Mouse (Mus musculus) gastrocnemius, postnatal 36 days (tissue): ENCODE measurements around the gene Sdk2. TPM values are rescaled to one million over a fixed set of nuclear protein-coding genes. Genes with fewer than 3 reads are reported as not detected.
A peak's percentile ranks its signal among the peaks of the same experiment; 100 is the strongest.

Source experiments
- DNase-seq, 2 experiments: peaks; one replicate each; pipeline ENCODE4 v3.0.0; 2022
- intact Hi-C: fragments of 180-260 bp; cut with DNase I; formaldehyde crosslinking; loops from one replicate; pipeline ENCODE4 v1.15.1; 2025
- total RNA-seq, 2 experiments: library from RNA; stranded (reverse); gene quantifications; 2 replicates each; pipeline ENCODE4 v1.2.3; 2021

The Sdk2 gene
- total RNA-seq, 2 experiments from 2014 or later = 0.54 to 0.59 TPM

DNA sequence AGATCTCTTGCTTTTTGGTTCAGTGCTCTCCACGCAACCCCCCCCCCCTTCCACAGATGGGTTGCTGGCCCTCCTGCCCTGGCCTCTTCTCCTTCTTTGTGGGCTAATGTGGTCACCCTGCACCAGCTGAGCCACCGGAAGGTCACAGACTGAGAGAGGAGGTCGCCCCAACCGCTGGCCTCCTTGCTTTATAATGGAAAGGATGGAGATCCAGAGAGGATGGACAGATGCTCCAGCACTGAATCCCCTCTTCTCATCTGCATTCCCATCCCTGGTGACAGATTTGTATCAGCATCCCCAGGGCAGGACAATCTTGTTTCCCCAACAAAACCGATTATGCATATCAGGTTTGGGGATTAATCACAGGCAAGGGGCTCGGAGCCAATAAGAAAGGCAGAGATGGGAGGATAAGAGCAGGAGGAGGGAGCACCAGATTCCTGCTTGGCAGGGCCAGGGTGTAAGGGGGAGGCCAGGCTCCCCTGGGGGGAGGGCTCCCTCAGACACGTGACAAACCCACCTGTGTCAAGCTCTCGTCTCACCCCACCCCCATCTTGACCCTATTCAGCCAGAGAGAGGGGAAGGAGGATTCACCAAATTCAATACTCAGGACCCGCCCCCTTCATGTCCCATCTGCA, 124.6 kb downstream of the Sdk2 start:
- no peak for DNase-seq
- intact Hi-C loops = no loop called here

DNA sequence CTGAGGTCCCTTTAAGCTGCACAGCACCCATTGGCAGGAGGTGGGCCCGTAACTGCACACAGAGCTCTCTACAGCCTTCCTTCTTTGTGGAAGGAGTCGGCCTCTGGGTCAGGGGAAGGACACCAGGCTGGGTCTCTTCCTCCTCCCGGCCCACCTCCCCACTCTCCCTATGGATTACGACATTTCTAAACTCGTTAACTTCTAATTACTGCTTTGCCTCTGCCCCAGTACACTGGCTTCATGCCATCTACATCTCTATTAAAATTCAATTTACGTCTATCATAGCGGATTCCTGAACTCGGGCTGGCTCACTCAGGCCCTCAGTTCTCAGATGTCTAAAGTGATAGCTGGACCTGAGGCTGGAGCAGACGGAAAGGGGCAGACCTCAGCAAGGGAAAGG, 133.2 kb downstream of the Sdk2 start:
- no peak for DNase-seq
- intact Hi-C loops = no loop called here

DNA sequence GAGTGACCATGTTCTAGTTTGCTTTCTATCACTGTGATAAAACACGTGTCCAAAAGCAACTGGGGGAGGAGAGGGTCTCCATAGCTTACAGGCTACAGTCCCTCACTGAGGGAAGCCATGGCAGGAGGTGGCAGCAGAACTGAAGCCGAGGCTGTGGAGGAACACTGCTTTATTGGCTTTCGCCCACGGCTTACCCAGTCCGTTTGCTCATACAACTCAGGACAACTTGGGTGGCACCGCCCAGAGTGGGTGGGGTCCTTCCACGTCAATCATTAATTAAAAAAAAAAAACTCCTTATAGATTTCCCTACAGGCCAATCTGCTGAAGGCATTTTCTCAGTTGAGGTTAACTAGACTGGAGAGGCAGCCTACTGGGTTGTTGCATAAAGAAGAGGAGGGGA, 133.9 kb downstream of the Sdk2 start:
- DNase-seq = no peak
- intact Hi-C loops = no loop called here

DNA sequence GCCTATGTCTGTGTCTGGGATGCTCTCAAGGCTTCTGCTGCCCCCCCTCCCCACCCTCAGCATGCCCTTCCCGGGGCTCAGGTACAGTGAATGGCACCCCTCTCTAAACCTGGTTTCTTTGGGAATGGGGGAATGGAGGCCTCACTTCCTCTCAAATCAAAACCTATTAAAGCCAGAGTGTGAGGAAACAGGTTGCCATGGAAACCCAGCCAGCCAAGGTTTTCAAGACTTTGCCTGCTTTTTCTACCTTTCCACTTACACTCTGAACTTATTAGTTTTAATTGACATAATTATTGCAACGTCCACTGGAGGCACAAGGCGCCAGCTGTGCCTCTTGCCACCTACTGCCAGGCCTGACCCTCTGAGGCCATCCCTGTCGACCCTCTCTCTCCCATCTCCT, 135.1 kb downstream of the Sdk2 start:
- no peak for DNase-seq
- intact Hi-C loops = no loop called here

DNA sequence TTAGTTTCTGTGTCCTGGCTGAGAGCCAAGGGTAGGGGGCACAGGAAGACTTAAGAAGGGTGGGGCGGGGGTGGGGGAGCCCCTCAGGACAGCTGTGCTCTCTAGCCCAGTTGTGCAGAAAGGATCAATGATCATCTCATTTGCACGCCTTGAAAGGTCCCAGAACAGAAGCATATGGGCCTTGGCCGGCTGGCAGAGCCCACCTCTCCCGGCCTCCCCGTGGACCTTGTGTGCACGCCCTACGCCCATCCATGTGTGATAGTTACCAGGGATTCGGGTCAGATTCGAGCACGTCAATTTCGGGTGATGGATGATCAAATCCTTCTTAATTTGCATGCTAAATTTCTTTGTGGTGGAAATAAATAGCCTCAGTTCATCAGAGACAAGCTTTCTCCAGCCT, 136.7 kb downstream of the Sdk2 start:
- intact Hi-C loops = no loop called here
- no peak for DNase-seq

DNA sequence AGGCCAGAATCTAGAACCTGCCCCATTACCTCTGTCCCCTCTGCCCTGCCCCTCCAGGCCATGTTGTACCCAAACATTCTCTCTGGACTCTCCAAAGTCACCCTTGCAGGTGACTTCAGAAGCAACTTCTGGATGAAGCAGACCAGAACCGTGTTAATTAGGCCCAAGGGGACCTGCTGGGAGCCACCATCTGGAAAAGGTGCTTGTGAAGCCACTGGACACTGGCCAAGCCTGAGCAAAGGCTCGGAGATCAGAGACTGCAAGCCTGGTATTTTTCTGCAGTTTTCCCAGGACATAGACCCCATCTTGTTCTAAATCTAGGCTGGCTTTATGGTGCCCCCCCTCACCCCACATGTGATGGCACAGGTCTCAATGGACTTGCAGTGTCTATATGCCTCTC, 138.0 kb downstream of the Sdk2 start:
- DNase-seq = no peak
- intact Hi-C loops = no loop called here

DNA sequence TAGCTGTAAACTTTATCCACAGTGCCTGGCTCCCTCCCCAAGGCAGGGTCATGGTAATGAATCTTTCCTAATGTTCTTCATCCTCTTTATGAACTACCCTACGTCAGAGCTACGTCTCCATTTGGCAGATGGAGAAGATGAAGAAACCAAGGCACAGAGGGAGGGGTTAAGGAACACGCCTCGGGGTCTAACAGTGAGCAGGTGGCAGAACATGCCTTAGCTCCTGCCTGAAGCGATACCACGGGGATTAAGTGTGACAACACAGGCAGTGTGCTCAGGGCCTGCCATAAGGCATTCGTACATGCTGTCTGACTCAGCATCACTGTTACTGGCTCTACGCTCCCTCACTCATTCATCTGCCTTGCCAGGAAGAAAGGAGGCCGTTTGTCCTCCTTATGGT, 138.6 kb downstream of the Sdk2 start:
- DNase-seq = no peak
- intact Hi-C loops = no loop called here

DNA sequence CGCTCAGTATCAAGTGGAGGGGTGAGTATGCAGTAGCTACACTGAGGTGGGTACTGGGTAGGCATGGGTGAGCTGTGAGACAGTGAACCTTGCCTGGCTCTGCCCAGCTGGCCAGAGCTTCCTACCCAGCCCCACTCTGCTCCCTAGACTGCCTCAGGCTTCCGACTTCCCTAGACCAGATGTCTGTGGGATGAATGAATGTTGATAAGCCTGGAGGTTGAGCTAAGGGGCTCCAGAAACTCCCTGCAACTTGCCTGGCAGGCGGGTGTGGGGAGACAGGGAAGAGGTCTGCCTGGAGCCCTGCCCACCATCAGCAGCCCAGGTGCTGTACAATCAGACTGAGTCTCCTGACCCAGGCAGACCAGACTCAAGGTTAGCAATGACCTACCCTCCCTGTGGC, 139.0 kb downstream of the Sdk2 start:
- no peak for DNase-seq

DNA sequence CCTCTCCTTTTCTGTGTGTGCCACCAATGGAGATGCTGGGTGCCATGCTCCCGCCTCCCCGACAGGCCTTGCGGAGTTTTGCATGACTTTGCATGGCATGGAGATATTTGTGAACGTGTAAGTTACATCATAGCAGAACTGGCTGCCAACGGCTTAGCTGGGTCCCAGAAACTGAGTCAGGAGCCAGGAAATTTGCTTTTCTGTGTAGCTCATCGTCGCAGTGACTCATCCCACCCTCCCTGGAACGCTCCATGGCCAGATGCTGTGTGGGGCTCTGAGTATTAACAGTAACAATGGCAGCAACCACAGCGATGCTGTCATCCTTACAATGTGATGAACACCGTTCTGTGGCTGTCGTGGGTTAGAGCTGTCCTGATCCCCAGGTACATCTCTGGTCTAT, 139.6 kb downstream of the Sdk2 start:
- DNase-seq = peak; percentile 21 to 30
- intact Hi-C loops = no loop called here

More for the DNA sequence above, 139.0 kb downstream of the Sdk2 start:
- intact Hi-C loops = no loop called here

DNA sequence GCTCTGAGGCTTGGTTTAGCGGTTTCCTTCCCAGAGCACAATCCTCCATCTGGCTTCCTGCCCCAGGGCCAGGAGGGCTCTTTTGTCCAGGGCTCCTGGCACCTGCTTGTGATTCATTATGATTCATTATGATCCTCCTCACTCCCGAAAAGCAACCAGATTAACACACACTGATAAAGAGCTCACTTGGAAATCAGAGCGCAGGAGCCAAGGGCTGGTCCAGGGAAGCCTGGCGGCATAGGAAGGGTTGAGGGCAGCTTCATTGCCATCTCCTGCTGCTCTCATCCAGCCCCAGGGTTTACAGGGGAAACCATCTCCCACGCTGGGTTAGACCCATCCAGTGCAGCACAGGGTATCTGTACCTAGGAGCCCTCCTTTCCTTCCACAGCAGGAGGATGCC, 143.7 kb downstream of the Sdk2 start:
- DNase-seq = no peak
- intact Hi-C loops = no loop called here

DNA sequence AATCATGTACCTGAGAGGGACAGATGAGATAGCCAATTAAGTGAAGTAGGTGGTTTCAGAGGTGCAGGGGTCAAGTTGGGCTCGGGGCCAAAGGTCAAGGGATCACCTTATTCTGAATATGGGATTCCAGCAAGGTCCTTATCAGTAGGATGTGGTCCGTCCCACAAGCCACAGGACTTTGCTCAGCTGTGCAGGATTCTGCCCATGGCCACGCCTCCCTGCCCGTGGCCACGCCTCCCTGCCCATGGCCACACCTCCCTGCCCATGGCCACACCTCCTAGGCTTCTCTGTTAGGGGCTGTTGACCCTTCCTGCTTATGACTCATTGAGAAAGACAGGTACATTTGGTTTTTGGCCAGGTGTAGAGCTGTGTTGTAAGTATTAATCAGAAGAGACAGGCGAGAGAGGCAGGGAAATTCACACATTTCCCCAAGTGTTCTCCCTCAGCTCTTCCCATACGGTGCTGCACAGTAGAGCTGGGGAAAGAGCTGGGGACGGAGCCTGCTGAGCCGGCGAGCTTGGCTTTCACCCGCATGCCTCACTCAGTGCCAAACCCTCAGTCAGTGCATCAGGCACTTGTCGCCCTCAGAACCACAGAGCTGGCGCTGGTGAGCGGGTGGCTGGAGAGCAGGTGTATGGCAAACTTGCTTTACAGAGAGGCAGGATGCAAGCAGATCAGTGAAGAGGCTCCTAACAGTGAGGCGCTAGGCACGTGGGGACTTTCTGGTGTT, 163.6 kb downstream of the Sdk2 start:
- no peak for DNase-seq
- intact Hi-C loops = no loop called here

DNA sequence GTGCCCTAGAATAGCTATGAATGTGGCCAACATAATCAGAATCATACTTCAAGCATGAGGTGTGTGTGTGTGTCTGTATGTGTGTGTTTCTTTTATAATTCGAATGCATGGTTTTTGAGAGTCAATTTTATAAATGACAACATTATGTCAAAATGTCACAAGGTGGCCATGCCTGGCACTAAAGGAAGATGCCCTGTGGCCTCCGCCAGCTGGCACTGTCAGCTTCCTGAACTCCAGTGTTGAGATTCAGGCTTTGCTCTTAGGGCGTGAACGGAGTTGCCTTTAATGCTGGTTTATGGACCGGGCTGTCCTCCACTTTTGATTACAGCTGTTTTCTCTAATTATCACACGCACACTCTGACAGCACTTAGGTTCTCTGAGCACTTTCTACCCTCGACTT, 164.9 kb downstream of the Sdk2 start:
- intact Hi-C loops = no loop called here

DNA sequence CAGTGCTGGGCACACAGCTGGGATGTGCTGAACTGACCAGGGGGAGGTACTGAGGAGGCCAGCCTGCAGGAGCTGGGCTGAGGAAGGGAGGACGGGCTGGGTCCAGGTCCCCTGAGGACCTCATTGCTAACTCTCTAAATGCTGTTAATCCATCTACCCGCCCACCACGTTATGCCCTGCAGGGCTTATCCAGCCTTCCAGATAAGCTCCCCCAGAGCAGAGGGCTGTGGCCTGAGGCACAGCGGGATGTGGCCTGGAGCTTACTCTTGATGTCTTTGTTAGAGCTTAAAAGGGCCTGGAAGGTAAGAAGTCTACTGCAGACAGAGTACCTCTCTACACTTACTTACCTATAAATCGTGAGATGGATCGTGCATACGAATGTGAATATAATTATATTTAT, 168.2 kb downstream of the Sdk2 start:
- no peak for DNase-seq
- intact Hi-C loops = no loop called here

More for the DNA sequence above, 164.9 kb downstream of the Sdk2 start:
- no peak for DNase-seq

DNA sequence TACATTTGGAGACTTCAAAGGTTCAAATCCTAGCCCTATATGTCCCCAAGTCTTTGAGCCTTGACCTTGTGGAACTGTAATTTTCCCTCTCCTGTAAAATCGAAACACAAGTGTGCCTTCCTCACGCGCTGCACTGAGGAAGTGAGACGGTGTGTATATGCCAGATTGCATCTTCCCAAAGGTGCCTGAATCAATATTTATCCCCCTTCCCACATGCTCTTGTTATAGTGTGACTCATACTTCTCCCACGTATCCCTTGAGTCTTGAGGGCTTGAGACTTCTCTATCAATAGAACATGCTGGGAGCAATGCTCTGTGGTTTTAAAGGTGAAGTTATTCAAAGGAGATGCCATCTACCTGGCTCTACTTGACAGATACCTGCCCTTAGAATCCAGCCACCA, 170.8 kb downstream of the Sdk2 start:
- intact Hi-C loops = no loop called here
- no peak for DNase-seq

DNA sequence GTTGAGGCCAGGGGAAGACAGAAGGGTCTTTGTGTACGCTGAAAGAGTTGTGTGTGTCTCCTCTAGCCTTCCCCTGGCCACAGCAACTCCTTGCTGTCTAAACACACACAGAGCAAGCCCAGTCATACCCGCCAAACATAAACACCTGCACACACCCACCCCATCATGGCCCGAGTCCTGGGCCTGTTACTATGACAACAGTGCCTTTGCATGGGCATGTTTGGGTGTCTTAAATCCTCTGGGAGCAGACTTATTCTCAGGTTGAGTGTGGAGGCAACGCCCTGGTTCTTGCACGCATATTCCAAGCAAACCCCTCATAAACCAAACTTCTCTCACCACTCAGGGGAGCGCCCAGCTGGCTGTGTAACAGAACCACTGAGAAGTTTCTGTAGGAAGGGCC, 173.9 kb downstream of the Sdk2 start:
- no peak for DNase-seq
- intact Hi-C loops = no loop called here

DNA sequence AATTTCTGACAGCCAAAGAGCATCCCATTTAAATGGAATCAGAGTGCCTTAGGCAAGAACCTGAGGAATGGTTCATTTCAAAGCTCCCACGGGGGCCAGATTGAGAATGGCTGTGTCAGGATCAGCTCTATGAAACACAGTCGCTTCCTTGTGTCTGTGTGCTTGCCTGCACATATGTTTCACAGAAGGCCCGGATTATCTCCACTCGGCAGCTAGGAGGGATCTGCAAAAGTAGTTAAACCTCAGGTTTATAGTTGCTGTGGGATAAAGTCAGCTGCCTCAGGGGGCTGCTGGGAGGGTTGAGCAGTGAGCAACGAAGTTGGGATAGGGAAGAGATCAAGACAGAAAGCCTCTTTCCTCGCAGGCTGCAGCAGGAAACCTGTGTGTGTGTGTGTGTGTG, 174.8 kb downstream of the Sdk2 start:
- DNase-seq = no peak
- intact Hi-C loops = no loop called here

DNA sequence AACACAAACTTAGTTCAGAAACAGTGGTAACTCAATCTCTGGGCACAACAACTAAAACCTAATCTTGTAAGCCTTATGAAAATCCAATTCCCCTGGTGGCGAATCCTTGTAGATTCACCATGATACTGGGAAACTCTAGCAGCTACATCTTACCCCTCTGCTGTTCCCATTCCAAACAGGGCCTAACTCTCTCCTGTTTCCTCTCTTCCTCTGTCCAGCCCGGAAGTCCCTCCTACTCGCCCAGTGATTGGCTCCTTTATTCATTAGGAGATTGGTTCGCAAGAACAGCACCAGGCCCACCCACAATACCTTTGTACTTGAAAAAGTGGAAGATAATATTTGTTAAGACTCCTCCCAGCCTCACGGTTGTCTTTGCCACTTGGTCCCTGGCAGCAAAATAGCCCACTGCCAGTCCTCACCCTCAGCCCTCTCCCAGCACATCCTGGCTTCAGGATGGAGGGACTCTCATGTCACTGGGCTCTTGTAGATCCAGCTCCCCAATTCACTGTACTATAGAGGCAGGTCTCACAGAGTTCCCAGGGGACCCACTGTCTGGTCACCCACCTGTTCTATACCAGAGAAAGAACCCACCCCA, 178.6 kb downstream of the Sdk2 start:
- intact Hi-C loops = no loop called here
- DNase-seq = no peak

DNA sequence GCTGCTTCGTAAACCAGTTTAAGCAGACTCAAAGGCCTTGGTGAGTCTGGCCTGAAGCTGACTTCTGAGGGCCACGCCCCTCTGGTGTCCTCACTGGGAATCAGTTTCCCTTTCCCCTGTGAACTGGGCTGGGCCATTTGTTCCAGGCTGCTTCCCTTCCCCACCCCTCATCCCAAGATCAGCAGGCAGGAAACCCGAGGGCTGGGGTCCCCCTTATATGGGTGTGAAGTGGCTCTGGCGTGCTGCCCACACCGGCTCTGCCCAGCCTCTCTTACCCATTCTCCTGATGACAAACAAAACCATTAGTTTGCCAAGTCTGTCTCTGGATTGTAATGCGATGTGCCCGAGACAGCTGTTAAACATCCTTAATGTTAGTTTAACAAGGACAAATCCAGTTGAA, 180.5 kb downstream of the Sdk2 start:
- intact Hi-C loops = no loop called here
- no peak for DNase-seq

DNA sequence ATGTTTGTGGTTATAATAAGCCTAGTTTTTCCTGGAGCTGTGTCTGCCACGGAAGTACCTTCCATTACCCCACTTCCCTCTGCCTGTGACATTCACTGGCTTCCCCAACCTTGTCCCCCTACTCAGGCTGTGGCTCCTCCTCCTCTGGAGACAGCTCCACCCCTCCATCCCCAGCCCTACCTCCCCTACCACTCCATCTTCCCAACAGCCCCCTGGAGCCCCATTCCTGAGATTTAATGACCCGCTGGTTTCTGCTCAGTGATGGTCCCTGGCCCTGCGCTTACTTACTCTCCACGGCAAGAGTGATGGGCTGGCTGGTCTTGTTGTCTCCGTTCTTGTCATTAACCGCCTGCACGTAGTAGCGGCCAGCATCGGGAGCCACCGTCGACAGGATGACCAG, 181.9 kb downstream of the Sdk2 start:
- no peak for DNase-seq
- intact Hi-C loops = no loop called here

DNA sequence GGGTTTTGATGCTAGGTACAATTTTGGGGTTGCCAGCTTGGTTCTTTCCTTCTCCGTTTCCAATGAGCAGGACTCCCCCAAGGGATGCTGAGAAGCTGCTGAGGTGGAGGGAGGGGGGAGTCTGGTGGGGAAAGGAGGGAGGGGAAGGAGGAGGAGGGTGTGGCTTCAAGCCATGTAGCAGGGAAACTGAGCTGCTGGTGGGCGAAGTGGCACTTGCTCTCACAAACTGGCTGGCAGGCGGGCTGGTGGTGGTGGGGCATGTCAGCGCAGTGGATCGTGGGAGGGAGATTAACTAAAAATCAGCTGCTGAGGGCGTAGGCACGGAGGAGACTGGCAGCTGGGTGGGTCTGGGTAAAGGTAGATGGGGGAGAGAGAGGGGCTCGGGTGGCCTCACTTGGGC, 183.8 kb downstream of the Sdk2 start:
- intact Hi-C loops = no loop called here
- DNase-seq = no peak

DNA sequence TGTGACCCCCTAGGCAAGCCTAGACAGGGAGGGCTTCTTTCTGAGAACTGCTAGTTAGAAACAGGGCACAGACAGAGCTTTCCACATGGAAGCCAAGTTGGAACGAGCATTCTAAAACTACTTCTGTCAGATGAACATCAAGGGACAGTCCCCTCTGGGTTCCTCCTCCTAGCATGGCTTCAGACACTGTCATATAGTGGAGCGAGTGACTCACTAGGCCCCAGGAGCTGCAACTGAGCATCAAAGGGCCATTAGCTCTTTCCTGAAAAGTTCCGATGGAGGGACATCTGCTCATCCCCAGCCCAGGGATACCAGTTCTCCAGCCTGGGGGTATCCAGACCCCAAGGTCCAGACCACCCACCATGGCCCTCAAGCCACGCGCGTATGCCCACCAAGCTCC, 185.0 kb downstream of the Sdk2 start:
- intact Hi-C loops = no loop called here
- DNase-seq = no peak

DNA sequence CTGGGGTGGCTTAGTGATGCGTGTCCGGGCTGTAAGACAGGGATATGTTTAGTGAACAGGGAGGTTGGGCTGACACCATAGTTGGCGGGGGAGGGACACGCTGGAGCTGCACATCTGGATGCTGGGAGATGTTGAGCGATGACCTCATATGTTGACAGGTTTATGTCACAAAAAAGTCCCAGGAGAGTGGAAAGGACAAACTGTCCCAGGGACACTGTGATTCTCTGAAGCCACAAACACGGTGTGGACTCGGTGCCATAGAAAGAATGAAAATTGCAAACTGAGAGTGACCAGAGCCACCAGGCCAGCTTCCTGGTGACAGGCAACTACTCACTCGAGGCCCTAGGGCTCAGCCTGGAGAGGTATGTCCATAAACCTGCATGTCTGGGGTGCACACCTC, 199.8 kb downstream of the Sdk2 start:
- no peak for DNase-seq
- intact Hi-C loops = loop anchor here (2.0 to 5.0 kb wide), 2 partner anchors 200 to 416 kb away; partner anchors contain the start of gene Sdk2
